Comparison of ENCODE assay signal across 15 mouse cellular contexts in genomic region chr16:97920621-97921020, GRCm38 (mm10). TPM values are rescaled to one million over a fixed set of nuclear protein-coding genes. Genes with fewer than 3 reads are reported as not detected.
A peak's percentile ranks its signal among the peaks of the same experiment; 100 is the strongest.
DNase-seq lines count a peak whose midpoint lies in the region; ATAC-seq and TF ChIP-seq lines count a peak whose summit lies in the region.
"Had no signal": no experiment of that assay in that cellular context is flagged by ENCODE, and none has a peak within 500 bp of the region (broad histone marks: within the 10 kb centered on the region; RNA-seq: fewer than 3 reads in every experiment).

No protein-coding gene starts in this region.

- H3K36me3 ChIP-seq in heart, embryonic 13.5 days, result no peaks in the 10 kb centered on the region; the same call in 1 of the 2 replicates
- no peaks in the 10 kb centered on the region for H3K36me3 ChIP-seq in heart, embryonic 10.5 days
- H3K36me3 ChIP-seq: embryonic facial prominence, embryonic 15.5 days; forebrain, embryonic 12.5 days; neural tube, embryonic 12.5 days had no signal

- H3K4me1 ChIP-seq in heart, embryonic 13.5 days, result peaks cover 34% of the 10 kb centered on the region
- H3K4me1 ChIP-seq in heart, embryonic 10.5 days, result peaks cover 21% of the 10 kb centered on the region
- H3K4me1 ChIP-seq: neural tube, embryonic 12.5 days had no signal

- H3K27ac ChIP-seq in heart, embryonic 13.5 days (replicated peaks), result no peak overlapping the region
- H3K27ac ChIP-seq in heart, embryonic 10.5 days, result no peak overlapping the region
- peak overlapping the region; percentile 85; the same call in 1 of the 2 replicates for H3K27ac ChIP-seq in layer of hippocampus, adult 2 months
- H3K27ac ChIP-seq: embryonic facial prominence, embryonic 15.5 days; forebrain, embryonic 12.5 days; liver, embryonic 14.5 days; neural tube, embryonic 12.5 days had no signal

- H3K27me3 ChIP-seq in heart, embryonic 13.5 days (replicated peaks), result no peaks in the 10 kb centered on the region
- no peaks in the 10 kb centered on the region for H3K27me3 ChIP-seq in heart, embryonic 10.5 days (ENCODE audit: insufficient read depth, poor library complexity, severe bottlenecking)
- H3K27me3 ChIP-seq: embryonic facial prominence, embryonic 15.5 days; forebrain, embryonic 12.5 days; neural tube, embryonic 12.5 days had no signal

- no peak for ATAC-seq in heart, embryonic 13.5 days (ENCODE audit: extremely low read depth, insufficient number of reproducible peaks, low FRiP score, low TSS enrichment)
- 0 out of 2 replicates have a peak, but pooled peaks have one; percentile 6 for ATAC-seq in megakaryocyte-erythroid progenitor cell, adult 5-6 weeks (replicated peaks; ENCODE audit: low FRiP score, low TSS enrichment, poor library complexity, severe bottlenecking)
- no peak for ATAC-seq in inflammation-experienced regulatory T-cells, adult 6 months

- H3K9ac ChIP-seq in heart, embryonic 13.5 days, result no peak overlapping the region
- H3K9ac ChIP-seq: liver, embryonic 14.5 days; neural tube, embryonic 12.5 days had no signal

- DNase-seq in heart, embryonic 10.5 days (ENCODE audit: low spot score), result no peak
- no peak for DNase-seq in layer of hippocampus, adult 2 months (ENCODE audit: low spot score in 2 of 2)
- DNase-seq in layer of hippocampus, adult 8-10 months (ENCODE audit: low spot score in 2 of 2), result no peak
- DNase-seq in gastrocnemius, postnatal 25 days, result peak; percentile 73
- DNase-seq: adrenal gland, postnatal 36 days; lung, postnatal 36 days; midbrain, embryonic 14.5 days; right cerebral cortex, postnatal 4 days had no signal

- H3K9me3 ChIP-seq in heart, embryonic 13.5 days, result no peaks in the 10 kb centered on the region
- no peaks in the 10 kb centered on the region for H3K9me3 ChIP-seq in heart, embryonic 10.5 days
- H3K9me3 ChIP-seq: embryonic facial prominence, embryonic 15.5 days; forebrain, embryonic 12.5 days; neural tube, embryonic 12.5 days had no signal

- peak overlapping the region; percentile 85 for H3K4me2 ChIP-seq in heart, embryonic 13.5 days

- no peak overlapping the region; the same call in 1 of the 2 replicates for H3K4me3 ChIP-seq in heart, embryonic 13.5 days
- H3K4me3 ChIP-seq in heart, embryonic 10.5 days, result no peak overlapping the region
- no peak overlapping the region for H3K4me3 ChIP-seq in layer of hippocampus, adult 2 months
- H3K4me3 ChIP-seq: neural tube, embryonic 12.5 days had no signal

- whole genome bisulfite sequencing in heart, embryonic 13.5 days, result 97% methylated on average over 1 of the region's 1 CpGs
- WGBS in heart, embryonic 10.5 days, result 100% methylated on average over 1 of the region's 1 CpGs

- TF ChIP-seq CTCF in layer of hippocampus, adult 2 months (conservative IDR thresholded peaks at IDR 0.05), result no peak

RNA-seq across cellular contexts. Expression of gene C2cd2, which starts 41.8 kb away (rescaled TPM):
- 13.2 and 13.3 TPM in 2 replicates for polyA plus RNA-seq in heart, embryonic 13.5 days (2015; fragmentation: Nextera tagmentation; extraction: Ambion mirVana)
- polyA plus RNA-seq in heart, embryonic 10.5 days (2016; fragmentation: Nextera tagmentation; extraction: Ambion mirVana), result 16.3 and 18.4 TPM in 2 replicates
- 10 to 100 TPM; 15.8 to 20.1 TPM for total RNA-seq in layer of hippocampus, adult 2 months (2021)
- 10 to 100 TPM; 11.1 to 14.8 (median 12.2) TPM for total RNA-seq in layer of hippocampus, adult 8-10 months (2022)
- total RNA-seq in gastrocnemius, postnatal 25 days (2021), result 100 to 1,000 TPM; 171 to 179 TPM
- 10.0 and 19.5 TPM in 2 replicates for total RNA-seq in megakaryocyte-erythroid progenitor cell, adult 5-6 weeks (2014; fragmentation: Nextera tagmentation)
- total RNA-seq in megakaryocyte-erythroid progenitor cell, adult 5-6 weeks (2017), result 18.2 and 21.9 TPM in 2 replicates
- polyA plus RNA-seq in inflammation-experienced regulatory T-cells, adult 6 months (2017; shearing (Covaris generic)), result 10 to 100 TPM in 1 of 3 experiments, 1 to 10 TPM in 2; 5.7 to 12.8 (median 7.5) TPM

RNA-seq across cellular contexts. Expression of gene Zbtb21, which starts 41.8 kb away (rescaled TPM):
- polyA plus RNA-seq in heart, embryonic 13.5 days (2015; fragmentation: Nextera tagmentation; extraction: Ambion mirVana), result 7.7 and 8.1 TPM in 2 replicates
- 10.1 and 10.2 TPM in 2 replicates for polyA plus RNA-seq in heart, embryonic 10.5 days (2016; fragmentation: Nextera tagmentation; extraction: Ambion mirVana)
- total RNA-seq in layer of hippocampus, adult 2 months (2021), result 10 to 100 TPM; 30.0 to 30.7 TPM
- 10 to 100 TPM; 23.0 to 33.6 (median 25.5) TPM for total RNA-seq in layer of hippocampus, adult 8-10 months (2022)
- total RNA-seq in gastrocnemius, postnatal 25 days (2021), result 1 to 10 TPM; 5.1 to 6.9 TPM
- 12.0 and 19.6 TPM in 2 replicates for total RNA-seq in megakaryocyte-erythroid progenitor cell, adult 5-6 weeks (2014; fragmentation: Nextera tagmentation)
- total RNA-seq in megakaryocyte-erythroid progenitor cell, adult 5-6 weeks (2017), result 7.5 and 10.3 TPM in 2 replicates
- polyA plus RNA-seq in inflammation-experienced regulatory T-cells, adult 6 months (2017; shearing (Covaris generic)), result 1 to 10 TPM; 5.5 to 7.9 (median 7.0) TPM

Comparison
In these comparisons a context has a peak if more than half of its experiments do, and no peak if none do; other contexts are left out.
1. RNA of gene C2cd2, which starts 41.8 kb away (total RNA-seq): 171 to 179 TPM in gastrocnemius, postnatal 25 days; 10.0 to 21.9 TPM in megakaryocyte-erythroid progenitor cell, adult 5-6 weeks, 15.8 to 20.1 TPM in layer of hippocampus, adult 2 months and 11.1 to 14.8 TPM in layer of hippocampus, adult 8-10 months; every median in the first group is over 4 times any median in the second.